Mouse (Mus musculus) embryonic facial prominence, embryonic 15.5 days (tissue): ENCODE results near the gene Cd44. TPM values are rescaled to one million over a fixed set of nuclear protein-coding genes. Genes with fewer than 3 reads are reported as not detected.

Experiments
- ATAC-seq: fragments of 200-750 bp; cut with Nextera tagmentation; 2 replicates; pipeline ENCODE4 v1.8.0; 2017; ENCODE audit warnings: low read depth, moderate TSS enrichment; ENCODE audit not compliant: insufficient number of reproducible peaks, low FRiP score, low TSS enrichment
- H3K27ac ChIP-seq: fragments of 300-500 bp; sonication (generic); replicated peaks from 2 replicates; pipeline ENCODE4 v1.5.1; 2015; ENCODE audit warnings: mild to moderate bottlenecking, inconsistent platforms
- H3K27me3 ChIP-seq: fragments of 300-500 bp; sonication (generic); 2 replicates; pipeline ENCODE4 v1.6.1; 2015; ENCODE audit warnings: inconsistent platforms
- H3K36me3 ChIP-seq: fragments of 300-500 bp; sonication (generic); 2 replicates; pipeline ENCODE4 v1.6.1; 2015; ENCODE audit warnings: mild to moderate bottlenecking, inconsistent platforms
- H3K4me1 ChIP-seq: fragments of 300-500 bp; sonication (generic); 2 replicates; pipeline ENCODE4 v1.6.1; 2015; ENCODE audit warnings: inconsistent platforms
- H3K4me2 ChIP-seq: fragments of 300-500 bp; sonication (generic); replicated peaks from 2 replicates; pipeline ENCODE4 v1.6.1; 2015; ENCODE audit warnings: mild to moderate bottlenecking, inconsistent platforms
- H3K4me3 ChIP-seq: fragments of 300-500 bp; sonication (generic); replicated peaks from 2 replicates; pipeline ENCODE4 v1.5.1; 2015; ENCODE audit warnings: mild to moderate bottlenecking, inconsistent platforms
- H3K9ac ChIP-seq: fragments of 300-500 bp; sonication (generic); 2 replicates; pipeline ENCODE4 v1.6.1; 2015; ENCODE audit warnings: inconsistent platforms
- H3K9me3 ChIP-seq: fragments of 300-500 bp; sonication (generic); replicated peaks from 2 replicates; pipeline ENCODE4 v1.6.1; 2016; ENCODE audit warnings: inconsistent platforms
- WGBS: fragments of 180-500 bp; shearing (Covaris S2); methylation state at CpG from one replicate; pipeline ENCODE4 v1.1.7; 2015; 5-methylcytosine and 5-hydroxymethylcytosine counted together
- polyA plus RNA-seq: library from polyadenylated mRNA; unstranded; fragments of >200 nt; fragmentation: Nextera tagmentation; extraction: Ambion mirVana; gene quantifications from 2 replicates; pipeline ENCODE4 v1.2.1, GENCODE M21; 2015

Gene Cd44
- polyA plus RNA-seq, 1 experiment from 2014 or later: 56.9 TPM

- no peaks in the 10 kb centered on the region for H3K9me3 ChIP-seq
- no peak overlapping the region for H3K4me3 ChIP-seq
- H3K4me1 ChIP-seq: peaks cover 10% of the 10 kb centered on the region
- no peak overlapping the region for H3K27ac ChIP-seq
- ATAC-seq: no peak
- no peaks in the 10 kb centered on the region for H3K36me3 ChIP-seq
- no peak overlapping the region for H3K9ac ChIP-seq
- H3K4me2 ChIP-seq: no peak overlapping the region
- 79% methylated on average over 11 of the region's 11 CpGs for WGBS
- H3K27me3 ChIP-seq: no peaks in the 10 kb centered on the region
These were observed 12.5 kb upstream of the Cd44 start for GRCm38 (mm10) chr2:102913833-102914545.

GRCm38 (mm10) chr2:102912951-102913350 lies 11.5 kb upstream of the Cd44 start:
- ATAC-seq: no peak
- H3K4me3 ChIP-seq: no peak overlapping the region
- 62% methylated on average over 2 of the region's 2 CpGs for WGBS
- H3K9me3 ChIP-seq: no peaks in the 10 kb centered on the region
- peaks cover 10% of the 10 kb centered on the region for H3K4me1 ChIP-seq
- no peaks in the 10 kb centered on the region for H3K27me3 ChIP-seq
- no peaks in the 10 kb centered on the region for H3K36me3 ChIP-seq
- H3K27ac ChIP-seq: no peak overlapping the region
- H3K9ac ChIP-seq: no peak overlapping the region
- no peak overlapping the region for H3K4me2 ChIP-seq

- Histone ChIP-seq H3K4me2 (no peak overlapping the region), H3K36me3 (no peaks in the 10 kb centered on the region), H3K9ac (no peak overlapping the region), H3K27ac (no peak overlapping the region), H3K27me3 (no peaks in the 10 kb centered on the region), H3K9me3 (no peaks in the 10 kb centered on the region), H3K4me3 (no peak overlapping the region), H3K4me1 (peaks cover 10% of the 10 kb centered on the region)
- no peak for ATAC-seq
- WGBS: 74% methylated on average over 3 of the region's 3 CpGs
These were observed 11.0 kb upstream of the Cd44 start for GRCm38 (mm10) chr2:102912469-102912868.

GRCm38 (mm10) chr2:102909403-102909802 lies 7.9 kb upstream of the Cd44 start:
- Histone ChIP-seq H3K9ac (no peak overlapping the region), H3K4me2 (no peak overlapping the region), H3K9me3 (no peaks in the 10 kb centered on the region), H3K27me3 (no peaks in the 10 kb centered on the region), H3K4me1 (0 out of 2 replicates have a peak, but pooled peaks cover 3% of the 10 kb centered on the region), H3K4me3 (no peak overlapping the region), H3K36me3 (no peaks in the 10 kb centered on the region), H3K27ac (no peak overlapping the region)
- ATAC-seq: no peak
- WGBS: 77% methylated on average over 1 of the region's 1 CpGs

GRCm38 (mm10) chr2:102905604-102906003 lies 4.1 kb upstream of the Cd44 start:
- H3K36me3 ChIP-seq: no peaks in the 10 kb centered on the region
- no peak overlapping the region for H3K9ac ChIP-seq
- H3K27ac ChIP-seq: no peak overlapping the region
- H3K9me3 ChIP-seq: no peaks in the 10 kb centered on the region
- 61% methylated on average over 3 of the region's 3 CpGs for WGBS
- no peak for ATAC-seq
- H3K4me3 ChIP-seq: no peak overlapping the region
- peaks cover 8% of the 10 kb centered on the region; the same call in 1 of the 2 replicates for H3K4me1 ChIP-seq
- H3K27me3 ChIP-seq: no peaks in the 10 kb centered on the region
- no peak overlapping the region for H3K4me2 ChIP-seq

GRCm38 (mm10) chr2:102901828-102902223 lies 361 bp upstream of the Cd44 start:
- Histone ChIP-seq H3K27me3 (no peaks in the 10 kb centered on the region), H3K4me2 (peak overlapping the region; percentile 74), H3K27ac (peak overlapping the region; percentile 81), H3K4me3 (peak overlapping the region; percentile 61), H3K9ac (peak overlapping the region; percentile 70), H3K9me3 (no peaks in the 10 kb centered on the region), H3K36me3 (no peaks in the 10 kb centered on the region), H3K4me1 (peaks cover 30% of the 10 kb centered on the region)
- no peak for ATAC-seq
- WGBS: 20% methylated on average over 3 of the region's 3 CpGs

GRCm38 (mm10) chr2:102900230-102900721 lies 1.2 kb downstream of the Cd44 start:
- WGBS: 46% methylated on average over 7 of the region's 7 CpGs
- Histone ChIP-seq H3K4me1 (peaks cover 29% of the 10 kb centered on the region), H3K9me3 (no peaks in the 10 kb centered on the region), H3K4me2 (peak overlapping the region; percentile 74), H3K36me3 (no peaks in the 10 kb centered on the region), H3K4me3 (peak overlapping the region; percentile 61), H3K27me3 (no peaks in the 10 kb centered on the region), H3K9ac (peak overlapping the region; percentile 70), H3K27ac (peak overlapping the region; percentile 81)
- ATAC-seq: no peak

- 63% methylated on average over 3 of the region's 3 CpGs for WGBS
- Histone ChIP-seq H3K9ac (no peak overlapping the region), H3K36me3 (no peaks in the 10 kb centered on the region), H3K27me3 (no peaks in the 10 kb centered on the region), H3K4me3 (peak overlapping the region; percentile 61), H3K9me3 (no peaks in the 10 kb centered on the region), H3K27ac (peak overlapping the region; percentile 7; the same call in 1 of the 2 replicates), H3K4me1 (peaks cover 36% of the 10 kb centered on the region), H3K4me2 (peak overlapping the region; percentile 74)
- no peak for ATAC-seq
These were observed 2.2 kb downstream of the Cd44 start for GRCm38 (mm10) chr2:102899238-102899637.

- no peaks in the 10 kb centered on the region for H3K36me3 ChIP-seq
- H3K9me3 ChIP-seq: no peaks in the 10 kb centered on the region
- H3K9ac ChIP-seq: no peak overlapping the region
- no peak for ATAC-seq
- WGBS: 58% methylated on average over 3 of the region's 3 CpGs
- peak overlapping the region; percentile 74 for H3K4me2 ChIP-seq
- H3K4me3 ChIP-seq: peak overlapping the region; percentile 61
- peaks cover 39% of the 10 kb centered on the region for H3K4me1 ChIP-seq
- no peak overlapping the region for H3K27ac ChIP-seq
- H3K27me3 ChIP-seq: no peaks in the 10 kb centered on the region
These were observed 2.9 kb downstream of the Cd44 start for GRCm38 (mm10) chr2:102898585-102898984.

- no peak for ATAC-seq
- H3K9me3 ChIP-seq: no peaks in the 10 kb centered on the region
- H3K4me2 ChIP-seq: no peak overlapping the region
- H3K4me1 ChIP-seq: peaks cover 49% of the 10 kb centered on the region
- H3K4me3 ChIP-seq: no peak overlapping the region
- no peaks in the 10 kb centered on the region for H3K36me3 ChIP-seq
- no peak overlapping the region for H3K9ac ChIP-seq
- H3K27me3 ChIP-seq: no peaks in the 10 kb centered on the region
- WGBS: 80% methylated on average over 8 of the region's 8 CpGs
- H3K27ac ChIP-seq: no peak overlapping the region
These were observed 5.3 kb downstream of the Cd44 start for GRCm38 (mm10) chr2:102896154-102896553.

GRCm38 (mm10) chr2:102895197-102895596 lies 6.3 kb downstream of the Cd44 start:
- 81% methylated on average over 1 of the region's 1 CpGs for WGBS

GRCm38 (mm10) chr2:102894785-102895184 lies 6.7 kb downstream of the Cd44 start:
- Histone ChIP-seq H3K9me3 (no peaks in the 10 kb centered on the region), H3K4me1 (peaks cover 39% of the 10 kb centered on the region), H3K9ac (no peak overlapping the region), H3K36me3 (no peaks in the 10 kb centered on the region), H3K4me3 (no peak overlapping the region), H3K27me3 (no peaks in the 10 kb centered on the region), H3K27ac (no peak overlapping the region), H3K4me2 (no peak overlapping the region)
- no peak for ATAC-seq
- 69% methylated on average over 4 of the region's 4 CpGs for WGBS

More at GRCm38 (mm10) chr2:102895197-102895596, 6.3 kb downstream of the Cd44 start:
- no peak overlapping the region for H3K9ac ChIP-seq
- H3K4me2 ChIP-seq: no peak overlapping the region
- no peak overlapping the region for H3K4me3 ChIP-seq
- H3K4me1 ChIP-seq: peaks cover 43% of the 10 kb centered on the region
- no peaks in the 10 kb centered on the region for H3K27me3 ChIP-seq
- no peak for ATAC-seq
- H3K36me3 ChIP-seq: no peaks in the 10 kb centered on the region
- no peak overlapping the region for H3K27ac ChIP-seq
- H3K9me3 ChIP-seq: no peaks in the 10 kb centered on the region
